Mouse (Mus musculus) forebrain, embryonic 14.5 days (tissue): ENCODE data around the gene Naa35. TPM values are rescaled to one million over a fixed set of nuclear protein-coding genes. Genes with fewer than 3 reads are reported as not detected.

Source experiments
- ATAC-seq: fragments of 200-750 bp; cut with Nextera tagmentation; 2 replicates; pipeline ENCODE4 v1.8.0; 2017; ENCODE audit warnings: mild to moderate bottlenecking, moderate library complexity
- DNase-seq: peaks from one replicate; pipeline ENCODE4 v3.0.0-alpha.2; 2015; ENCODE audit warnings: low spot score
- H3K27ac ChIP-seq: fragments of 300-500 bp; sonication (generic); 2 replicates; pipeline ENCODE4 v1.5.1; 2014; ENCODE audit warnings: low read depth, mild to moderate bottlenecking, control low read depth, low read length, moderate library complexity
- H3K27me3 ChIP-seq: fragments of 300-500 bp; sonication (generic); replicated peaks from 2 replicates; pipeline ENCODE4 v1.6.1; 2014; ENCODE audit warnings: low read length, control low read depth, mixed read lengths; ENCODE audit not compliant: control insufficient read depth, insufficient read depth
- H3K36me3 ChIP-seq: fragments of 300-500 bp; sonication (generic); 2 replicates; pipeline ENCODE4 v1.6.1; 2014; ENCODE audit warnings: low read length, control low read depth; ENCODE audit not compliant: control insufficient read depth, insufficient read depth
- H3K4me1 ChIP-seq: fragments of 300-500 bp; sonication (generic); 2 replicates; pipeline ENCODE4 v1.6.1; 2014; ENCODE audit warnings: antibody characterized with exemption, low read length, control low read depth; ENCODE audit not compliant: control insufficient read depth, insufficient read depth
- H3K4me2 ChIP-seq: fragments of 300-500 bp; sonication (generic); 2 replicates; pipeline ENCODE4 v1.6.1; 2014; ENCODE audit warnings: mild to moderate bottlenecking, control low read depth, low read length
- H3K4me3 ChIP-seq: fragments of 300-500 bp; sonication (generic); 2 replicates; pipeline ENCODE4 v1.5.1; 2014; ENCODE audit warnings: low read depth, low read length, control low read depth
- H3K9ac ChIP-seq: fragments of 300-500 bp; sonication (generic); 2 replicates; pipeline ENCODE4 v1.6.1; 2014; ENCODE audit warnings: mild to moderate bottlenecking, low read length, control low read depth, moderate library complexity
- H3K9me3 ChIP-seq: fragments of 300-500 bp; sonication (generic); replicated peaks from 2 replicates; pipeline ENCODE4 v1.6.1; 2016; ENCODE audit warnings: low read length, control low read depth, mixed read lengths; ENCODE audit not compliant: control insufficient read depth
- WGBS: fragments of 180-500 bp; shearing (Covaris S2); extraction: QIAGEN DNeasy Blood & Tissue Kit; methylation state at CpG from one replicate; pipeline ENCODE4 v1.1.7; 2014; 5-methylcytosine and 5-hydroxymethylcytosine counted together
- polyA plus RNA-seq: library from polyadenylated mRNA; unstranded; fragments of >200 nt; fragmentation: Nextera tagmentation; extraction: Ambion mirVana; gene quantifications from 2 replicates; pipeline ENCODE4 v1.2.1, GENCODE M21; 2014

Naa35 gene
- polyA plus RNA-seq, 1 experiment from 2014 or later = 157 TPM

DNA sequence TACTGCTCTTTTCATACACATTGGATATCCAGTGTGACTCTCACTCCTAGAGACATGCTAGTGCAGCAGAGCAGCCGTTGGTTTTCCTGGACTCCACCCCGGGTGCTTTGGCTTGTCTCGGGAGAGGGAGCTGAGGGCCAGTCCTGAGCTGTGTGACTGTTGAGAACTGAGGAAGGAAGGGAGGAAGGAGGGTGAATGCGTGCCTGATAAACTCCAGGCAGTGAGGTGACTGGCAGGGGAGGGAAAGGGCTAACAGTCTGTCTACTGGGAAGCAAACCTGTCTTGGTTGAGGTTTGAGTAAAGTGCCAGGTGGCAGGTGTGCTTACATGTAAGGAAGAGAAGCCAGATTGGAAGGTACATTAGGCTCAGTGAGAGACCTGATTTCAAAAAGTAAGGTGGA is 28.8 kb downstream of the Naa35 start:
- no peak for DNase-seq
- no peak overlapping the region for H3K4me3 ChIP-seq
- no peak for ATAC-seq
- H3K4me1 ChIP-seq = no peaks in the 10 kb centered on the region
- no peak overlapping the region for H3K4me2 ChIP-seq
- H3K9me3 ChIP-seq = no peaks in the 10 kb centered on the region
- peaks cover 83% of the 10 kb centered on the region for H3K36me3 ChIP-seq
- no peak overlapping the region for H3K9ac ChIP-seq
- H3K27me3 ChIP-seq = no peaks in the 10 kb centered on the region
- WGBS = 88% methylated on average over 4 of the region's 4 CpGs
- no peak overlapping the region for H3K27ac ChIP-seq

DNA sequence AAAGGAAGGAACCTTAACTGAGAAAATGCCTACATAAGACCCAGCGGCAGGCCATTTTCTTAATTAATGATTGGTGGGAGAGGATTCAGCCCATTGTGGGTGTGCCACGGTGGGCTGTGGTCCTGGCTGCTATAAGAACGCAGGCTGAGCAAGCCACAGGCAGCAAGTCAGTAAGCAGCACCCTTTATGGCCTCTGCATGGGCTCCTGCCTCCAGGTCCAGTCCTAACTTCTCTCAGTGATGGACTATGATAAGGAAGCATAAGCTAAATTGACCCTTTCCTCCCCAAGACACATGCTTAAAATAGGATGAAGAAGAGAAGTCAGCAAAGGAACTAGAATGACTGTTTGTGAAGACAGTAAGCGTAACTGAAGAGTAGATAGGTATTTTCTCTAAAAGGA is 30.1 kb downstream of the Naa35 start:
- no peaks in the 10 kb centered on the region for H3K9me3 ChIP-seq
- H3K27me3 ChIP-seq = no peaks in the 10 kb centered on the region
- H3K36me3 ChIP-seq = peaks cover 78% of the 10 kb centered on the region
- WGBS = 81% methylated on average over 4 of the region's 4 CpGs
- H3K27ac ChIP-seq = no peak overlapping the region
- H3K9ac ChIP-seq = no peak overlapping the region
- H3K4me2 ChIP-seq = no peak overlapping the region
- no peaks in the 10 kb centered on the region for H3K4me1 ChIP-seq
- no peak overlapping the region for H3K4me3 ChIP-seq
- DNase-seq = no peak
- no peak for ATAC-seq

DNA sequence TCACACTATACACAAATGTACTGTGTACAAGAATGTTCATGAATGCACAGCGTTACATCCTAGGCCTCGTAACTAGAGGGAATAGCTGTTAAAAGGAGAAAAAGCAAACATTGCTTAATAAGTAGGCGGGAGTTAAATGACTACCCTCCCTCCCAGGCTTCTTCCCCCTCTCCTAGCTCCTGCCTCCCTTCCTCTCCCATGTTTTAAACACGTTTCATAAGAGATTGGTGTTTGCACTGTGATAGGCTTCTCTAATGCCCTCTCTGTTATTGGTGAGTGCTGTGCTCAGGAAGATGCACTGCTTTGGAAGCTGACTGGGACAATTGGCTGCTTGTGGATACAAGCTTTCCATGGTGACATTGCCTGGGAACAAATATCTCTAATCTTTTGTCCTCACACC is 30.5 kb downstream of the Naa35 start:
- no peak for DNase-seq

DNA sequence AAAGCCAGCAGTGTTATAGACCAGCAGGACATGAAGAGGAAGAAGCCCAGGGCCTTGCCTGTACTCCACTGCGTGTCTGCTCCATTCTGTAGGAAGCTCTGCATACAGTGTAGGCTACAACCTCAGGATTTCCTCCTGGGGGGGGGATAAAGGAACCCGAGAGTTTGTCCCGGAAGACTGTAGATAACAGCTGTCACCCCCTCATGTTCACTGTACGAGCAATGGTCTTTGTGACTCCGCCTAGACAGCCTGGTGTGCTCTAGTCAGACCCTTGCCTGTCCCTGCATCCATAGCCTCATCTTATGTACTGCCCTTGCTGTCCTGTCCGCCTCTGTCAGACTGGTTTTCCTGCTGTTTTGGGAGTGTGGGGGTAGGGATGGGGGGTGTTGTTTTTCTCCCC is 33.4 kb downstream of the Naa35 start:
- no peak overlapping the region for H3K4me3 ChIP-seq
- DNase-seq (no peak), ATAC-seq (no peak)
- H3K36me3 ChIP-seq = peaks cover 79% of the 10 kb centered on the region
- H3K9me3 ChIP-seq = no peaks in the 10 kb centered on the region
- no peak overlapping the region for H3K4me2 ChIP-seq
- H3K27ac ChIP-seq = no peak overlapping the region
- WGBS = 95% methylated on average over 6 of the region's 6 CpGs
- H3K27me3 ChIP-seq = no peaks in the 10 kb centered on the region
- no peak overlapping the region for H3K9ac ChIP-seq
- no peaks in the 10 kb centered on the region for H3K4me1 ChIP-seq

More for the DNA sequence above, 30.5 kb downstream of the Naa35 start:
- H3K36me3 ChIP-seq = peaks cover 78% of the 10 kb centered on the region
- H3K4me2 ChIP-seq = no peak overlapping the region
- H3K9me3 ChIP-seq = no peaks in the 10 kb centered on the region
- H3K27ac ChIP-seq = no peak overlapping the region
- no peak overlapping the region for H3K4me3 ChIP-seq
- 85% methylated on average over 4 of the region's 4 CpGs for WGBS
- H3K27me3 ChIP-seq = no peaks in the 10 kb centered on the region
- ATAC-seq = no peak
- no peaks in the 10 kb centered on the region for H3K4me1 ChIP-seq
- H3K9ac ChIP-seq = no peak overlapping the region

DNA sequence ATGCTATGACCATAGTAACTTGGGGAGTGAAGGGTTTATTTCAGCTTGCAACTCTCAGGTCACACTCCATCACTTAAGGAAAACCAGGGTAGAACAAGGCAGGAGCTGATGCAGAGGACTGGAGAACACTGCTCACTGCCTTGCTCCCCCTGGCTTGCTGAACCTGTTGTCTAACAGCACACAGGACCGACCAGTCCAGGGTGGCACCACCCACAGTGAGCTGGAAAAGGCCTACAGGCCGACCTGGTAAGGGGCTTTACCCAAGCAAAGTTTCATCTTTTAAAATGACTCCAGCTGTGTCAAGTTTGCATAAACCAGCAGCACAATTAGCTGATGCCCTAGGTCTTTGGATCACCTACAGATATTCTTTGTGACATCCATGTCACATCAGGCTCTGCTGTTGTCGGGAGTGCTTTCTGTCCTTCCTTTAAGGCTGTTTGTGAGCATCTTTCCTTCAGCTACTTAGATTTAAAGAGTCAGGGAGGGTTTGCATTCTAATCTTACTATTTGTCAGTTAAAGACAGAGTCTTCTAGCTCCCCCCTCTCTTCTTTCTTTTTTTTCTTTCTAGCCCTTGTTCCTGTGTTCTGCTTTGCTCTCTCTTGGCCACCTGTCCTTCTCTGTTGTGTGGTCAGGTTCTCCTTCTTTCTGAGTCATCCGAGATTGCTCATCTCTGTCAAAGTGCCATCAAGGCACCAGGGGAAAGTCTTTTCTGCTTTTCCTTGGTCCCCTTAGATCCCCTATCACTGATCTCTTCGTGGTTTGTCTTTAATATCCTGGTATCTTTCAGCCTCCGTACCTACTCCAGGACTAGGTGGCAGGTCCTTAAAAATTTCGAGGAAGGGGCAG is 36.8 kb downstream of the Naa35 start:
- Histone ChIP-seq H3K36me3 (peaks cover 87% of the 10 kb centered on the region), H3K9me3 (no peaks in the 10 kb centered on the region), H3K4me3 (no peak overlapping the region), H3K4me2 (no peak overlapping the region), H3K4me1 (no peaks in the 10 kb centered on the region), H3K27me3 (no peaks in the 10 kb centered on the region), H3K9ac (no peak overlapping the region), H3K27ac (no peak overlapping the region)
- 89% methylated on average over 7 of the region's 7 CpGs for WGBS
- ATAC-seq = no peak
- no peak for DNase-seq

DNA sequence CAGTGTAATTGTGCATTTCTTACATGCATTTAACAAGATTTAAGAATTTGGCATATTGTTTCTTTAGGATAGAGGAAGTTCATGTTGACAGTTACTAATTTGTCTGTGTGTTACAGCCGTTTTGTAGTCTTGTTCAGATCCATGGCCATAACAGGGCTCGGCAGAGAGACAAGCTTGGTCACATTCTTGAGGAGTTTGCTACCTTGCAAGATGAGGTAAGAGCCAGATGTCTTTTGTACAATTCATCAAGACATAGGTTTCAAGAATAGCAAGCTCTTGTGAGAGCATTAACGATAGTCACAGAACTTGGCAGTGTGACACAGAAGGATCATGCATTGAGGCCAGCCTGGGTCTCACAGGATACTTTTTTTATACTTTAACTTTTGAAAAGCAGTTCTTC is 39.3 kb downstream of the Naa35 start:
- H3K27me3 ChIP-seq = no peaks in the 10 kb centered on the region
- H3K4me1 ChIP-seq = no peaks in the 10 kb centered on the region
- no peak overlapping the region for H3K4me2 ChIP-seq
- ATAC-seq (no peak), DNase-seq (no peak)
- no peak overlapping the region for H3K27ac ChIP-seq
- WGBS = 84% methylated on average over 3 of the region's 3 CpGs
- no peak overlapping the region for H3K4me3 ChIP-seq
- H3K36me3 ChIP-seq = peaks cover 86% of the 10 kb centered on the region
- H3K9ac ChIP-seq = no peak overlapping the region
- no peaks in the 10 kb centered on the region for H3K9me3 ChIP-seq

DNA sequence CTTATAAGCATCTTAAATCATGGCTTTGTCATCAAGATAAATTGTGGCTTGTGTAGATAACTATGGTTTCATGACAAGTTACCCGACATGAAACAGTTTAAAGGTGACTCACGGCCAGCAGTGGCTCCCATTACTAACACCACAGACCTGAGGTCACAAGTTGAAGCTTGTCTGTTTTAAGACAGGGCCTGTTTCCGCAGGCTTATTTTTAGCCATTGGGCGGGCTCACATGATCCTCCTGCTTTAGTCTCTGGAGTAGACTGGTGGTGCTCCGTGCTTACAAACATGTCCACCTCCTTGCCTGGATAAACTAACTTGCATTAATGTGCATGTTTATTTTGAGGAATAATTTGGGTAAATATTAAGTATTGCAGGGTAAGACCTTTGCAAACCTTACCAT is 39.8 kb downstream of the Naa35 start:
- H3K27me3 ChIP-seq = no peaks in the 10 kb centered on the region
- no peak overlapping the region for H3K4me3 ChIP-seq
- H3K4me2 ChIP-seq = no peak overlapping the region
- no peak for ATAC-seq
- WGBS = 91% methylated on average over 5 of the region's 5 CpGs
- H3K27ac ChIP-seq = no peak overlapping the region
- no peaks in the 10 kb centered on the region for H3K9me3 ChIP-seq
- H3K4me1 ChIP-seq = no peaks in the 10 kb centered on the region
- H3K36me3 ChIP-seq = peaks cover 90% of the 10 kb centered on the region
- H3K9ac ChIP-seq = no peak overlapping the region
- DNase-seq = no peak

DNA sequence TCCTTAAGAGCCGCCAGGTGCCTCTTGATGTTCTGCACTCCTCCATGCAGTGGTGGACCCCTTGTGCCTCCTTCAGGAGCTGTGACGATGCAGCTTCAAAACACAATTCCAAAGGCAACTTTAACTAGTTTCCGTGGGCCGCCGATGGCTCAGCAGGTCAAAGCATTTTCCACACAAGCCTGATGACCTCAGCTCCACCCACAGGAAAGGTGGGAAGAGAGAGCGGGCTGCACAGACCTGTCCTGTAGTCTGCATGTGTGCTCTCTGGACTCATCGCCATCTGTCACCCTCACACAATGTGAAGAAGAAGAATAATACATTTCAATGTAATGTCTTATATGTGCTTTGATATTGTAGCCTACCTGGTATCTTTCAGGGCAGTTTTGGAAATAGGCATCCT is 41.7 kb downstream of the Naa35 start:
- Histone ChIP-seq H3K27ac (no peak overlapping the region), H3K9ac (no peak overlapping the region), H3K9me3 (no peaks in the 10 kb centered on the region), H3K4me1 (no peaks in the 10 kb centered on the region), H3K36me3 (peaks cover 90% of the 10 kb centered on the region), H3K4me3 (no peak overlapping the region), H3K27me3 (no peaks in the 10 kb centered on the region), H3K4me2 (no peak overlapping the region)
- ATAC-seq (no peak), DNase-seq (no peak)
- WGBS = 93% methylated on average over 7 of the region's 7 CpGs

DNA sequence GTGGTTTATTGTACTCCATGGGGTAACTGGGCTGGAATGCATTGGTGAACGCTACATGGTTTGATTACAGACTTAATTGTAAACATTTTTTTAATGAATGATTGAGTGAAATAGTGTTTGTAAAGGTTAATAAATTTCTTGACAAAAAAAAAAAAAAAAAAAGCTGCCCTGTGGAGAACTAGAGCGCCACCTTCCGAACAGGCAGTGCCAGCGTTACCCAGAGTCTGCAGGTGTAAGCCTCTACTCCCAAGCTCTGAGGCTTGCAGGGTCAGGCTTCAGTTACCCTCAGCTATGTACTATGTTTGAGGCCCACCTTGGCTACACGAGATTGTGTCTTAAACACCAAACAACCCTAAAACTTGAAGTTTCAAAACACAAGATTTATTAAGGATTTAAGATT is 49.6 kb downstream of the Naa35 start:
- 76% methylated on average over 5 of the region's 5 CpGs for WGBS
- Histone ChIP-seq H3K27me3 (no peaks in the 10 kb centered on the region), H3K4me1 (no peaks in the 10 kb centered on the region), H3K4me3 (no peak overlapping the region), H3K9ac (no peak overlapping the region), H3K27ac (no peak overlapping the region), H3K36me3 (peaks cover 94% of the 10 kb centered on the region), H3K4me2 (no peak overlapping the region), H3K9me3 (no peaks in the 10 kb centered on the region)
- DNase-seq (no peak), ATAC-seq (no peak)
